Mouse (Mus musculus): ENCODE results near the gene Bhlhe40. TPM values are rescaled to one million over a fixed set of nuclear protein-coding genes. Genes with fewer than 3 reads are reported as not detected.

The Bhlhe40 gene
- polyA plus RNA-seq, 1 experiment from 2014 or later: 2.8 TPM

DNA sequence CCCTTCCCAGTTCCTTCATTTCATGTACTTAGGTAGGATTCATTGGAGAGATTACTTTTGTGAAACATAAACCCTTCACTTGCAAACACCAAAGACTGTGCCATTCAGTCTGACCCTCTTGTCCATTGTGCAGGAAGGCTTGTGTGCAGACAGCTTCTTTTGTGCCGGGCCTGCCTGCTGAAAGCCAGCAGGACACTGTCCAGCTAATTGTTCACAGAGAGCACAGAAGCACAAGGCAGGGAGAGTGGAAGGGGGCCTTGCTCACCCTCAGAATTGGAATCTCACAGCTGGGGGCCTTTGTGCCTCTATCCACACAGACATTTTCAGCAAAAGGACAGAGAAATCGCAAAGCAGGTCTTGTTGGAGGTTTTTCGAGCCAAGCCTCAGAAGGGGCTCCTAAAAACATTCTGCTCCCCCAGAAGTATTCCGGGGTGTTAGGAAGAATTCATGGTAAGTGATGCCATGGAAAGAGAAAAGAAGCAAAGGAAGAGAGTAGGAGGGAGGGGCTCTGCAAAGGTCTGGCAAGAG is 38.0 kb downstream of the Bhlhe40 start:
- no peak for ATAC-seq (ENCODE audit: low read depth)

DNA sequence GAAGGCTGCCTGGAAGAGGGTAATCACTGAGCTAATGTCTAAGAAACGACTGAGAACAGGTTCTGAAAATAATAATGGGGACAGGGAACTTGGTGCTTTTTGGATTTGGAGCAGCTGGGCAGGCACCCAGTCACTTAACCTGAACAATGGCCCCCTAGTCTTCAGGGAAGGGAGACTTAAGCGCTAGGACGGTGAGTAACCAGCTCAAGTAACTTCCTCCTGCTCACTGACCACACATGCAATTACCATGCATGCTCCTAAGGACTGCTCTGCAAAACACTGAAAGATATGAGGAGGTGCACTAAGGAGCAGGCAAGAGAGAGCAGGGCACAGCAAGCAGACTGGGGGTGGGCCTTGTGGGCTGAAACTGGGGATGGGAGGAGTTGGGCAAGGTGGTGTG is 39.2 kb downstream of the Bhlhe40 start:
- Histone ChIP-seq H3K27ac (replicated peaks) (no peak overlapping the region), H3K36me3 (no peaks in the 10 kb centered on the region), H3K4me1 (replicated peaks) (peaks cover 21% of the 10 kb centered on the region), H3K27me3 (no peaks in the 10 kb centered on the region), H3K4me3 (no peak overlapping the region), H3K9me3 (no peaks in the 10 kb centered on the region), H3K4me2 (no peak overlapping the region), H3K9ac (no peak overlapping the region)
- no peak for ATAC-seq (ENCODE audit: low read depth)
- WGBS: 70% methylated on average over 3 of the region's 3 CpGs

More for the DNA sequence above, 38.0 kb downstream of the Bhlhe40 start:
- no peaks in the 10 kb centered on the region for H3K36me3 ChIP-seq
- H3K9me3 ChIP-seq: no peaks in the 10 kb centered on the region
- no peaks in the 10 kb centered on the region for H3K27me3 ChIP-seq
- peaks cover 21% of the 10 kb centered on the region for H3K4me1 ChIP-seq (replicated peaks)
- H3K4me3 ChIP-seq: no peak overlapping the region
- WGBS: 13% methylated on average over 4 of the region's 4 CpGs
- H3K9ac ChIP-seq: no peak overlapping the region
- no peak overlapping the region for H3K4me2 ChIP-seq
- H3K27ac ChIP-seq (replicated peaks): no peak overlapping the region

DNA sequence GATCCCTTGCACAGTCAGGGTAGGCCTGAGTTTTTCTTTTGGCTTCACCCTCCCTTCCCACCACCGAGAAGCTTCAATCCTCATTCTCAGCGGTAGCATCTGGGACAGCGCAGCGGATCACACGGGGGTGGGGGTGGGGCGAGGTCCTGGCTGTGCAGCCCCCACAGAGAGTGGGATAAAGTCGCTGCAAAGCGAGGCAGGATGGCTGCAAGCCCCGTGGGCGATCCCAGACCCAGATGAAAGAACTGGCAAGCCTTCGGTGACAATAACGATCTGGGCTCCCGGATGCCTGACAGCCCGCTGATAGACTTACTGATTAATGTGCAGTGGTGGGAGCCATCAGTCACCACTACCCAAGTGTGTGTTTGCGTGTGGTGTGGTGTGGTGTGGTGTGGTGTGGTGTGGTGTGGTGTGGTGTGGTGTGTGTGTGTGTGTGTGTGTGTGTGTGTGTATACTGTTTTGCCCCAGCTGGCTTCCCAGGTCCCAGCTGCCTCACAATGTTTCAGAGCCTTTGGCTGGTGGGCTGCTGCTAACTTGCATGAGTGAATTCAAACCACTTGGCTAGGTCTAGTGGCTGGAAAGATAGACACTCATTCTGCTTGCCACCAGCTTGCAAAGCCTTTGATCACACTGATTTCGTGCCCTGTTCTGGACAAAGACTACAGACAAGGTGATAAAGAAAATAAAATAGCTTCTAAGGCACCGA is 40.4 kb downstream of the Bhlhe40 start:
- H3K4me1 ChIP-seq (replicated peaks): peaks cover 21% of the 10 kb centered on the region
- H3K4me2 ChIP-seq: peak overlapping the region; percentile 45
- no peak overlapping the region for H3K4me3 ChIP-seq
- peak overlapping the region; percentile 53 for H3K9ac ChIP-seq
- no peaks in the 10 kb centered on the region for H3K9me3 ChIP-seq
- no peak overlapping the region for H3K27ac ChIP-seq (replicated peaks)
- ATAC-seq (ENCODE audit: low read depth): peak; percentile 76
- WGBS: 15% methylated on average over 17 of the region's 17 CpGs
- H3K27me3 ChIP-seq: no peaks in the 10 kb centered on the region
- H3K36me3 ChIP-seq: no peaks in the 10 kb centered on the region

DNA sequence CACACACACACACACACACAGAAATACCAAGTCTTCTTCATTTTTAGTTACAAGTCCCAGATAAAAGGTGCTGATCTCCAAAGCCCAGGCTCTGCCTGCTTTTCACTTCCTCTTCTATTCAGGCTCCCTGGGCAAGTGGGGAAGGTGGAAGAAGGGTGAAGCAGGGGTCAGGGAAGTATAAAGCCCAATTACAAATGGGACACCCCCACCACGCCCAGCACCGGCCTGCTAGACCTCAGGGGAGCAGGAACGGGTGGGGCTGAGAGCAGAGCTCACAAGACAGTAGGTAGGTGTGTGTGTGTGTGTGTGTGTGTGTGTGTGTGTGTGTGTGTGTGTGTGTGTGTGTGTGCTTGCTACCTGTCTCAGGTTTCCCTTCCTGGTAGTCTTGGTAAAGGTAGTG is 42.2 kb downstream of the Bhlhe40 start:
- ATAC-seq (ENCODE audit: low read depth): no peak
- H3K4me3 ChIP-seq: no peak overlapping the region
- H3K9me3 ChIP-seq: no peaks in the 10 kb centered on the region
- H3K4me1 ChIP-seq (replicated peaks): peaks cover 21% of the 10 kb centered on the region
- H3K9ac ChIP-seq: no peak overlapping the region
- no peak overlapping the region for H3K27ac ChIP-seq (replicated peaks)
- no peak overlapping the region for H3K4me2 ChIP-seq
- 27% methylated on average over 3 of the region's 3 CpGs for WGBS
- H3K27me3 ChIP-seq: 0 out of 2 replicates have a peak, but pooled peaks cover 4% of the 10 kb centered on the region
- no peaks in the 10 kb centered on the region for H3K36me3 ChIP-seq

DNA sequence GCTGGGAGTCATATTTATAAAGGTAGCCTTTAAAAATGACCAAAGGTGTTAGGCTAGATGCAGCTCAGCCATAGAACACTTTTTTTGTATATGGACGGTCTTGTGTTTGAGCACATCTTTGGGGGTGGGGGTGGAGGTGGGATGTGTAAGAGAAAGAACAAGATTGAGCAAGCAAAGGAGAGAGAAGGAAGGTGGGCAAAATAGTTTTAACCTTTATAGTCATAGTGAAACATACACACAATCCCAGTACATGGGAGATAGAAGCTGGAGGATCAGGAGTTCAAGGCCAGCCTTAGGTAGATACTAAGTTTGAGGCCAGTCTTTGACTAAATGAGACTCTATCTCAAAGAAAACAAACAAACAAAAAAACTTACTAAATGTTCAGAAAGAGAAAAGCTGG is 42.7 kb downstream of the Bhlhe40 start:
- Histone ChIP-seq H3K4me2 (no peak overlapping the region), H3K9ac (no peak overlapping the region), H3K4me1 (replicated peaks) (peaks cover 19% of the 10 kb centered on the region), H3K36me3 (no peaks in the 10 kb centered on the region), H3K27me3 (0 out of 2 replicates have a peak, but pooled peaks cover 4% of the 10 kb centered on the region), H3K9me3 (no peaks in the 10 kb centered on the region), H3K27ac (replicated peaks) (no peak overlapping the region), H3K4me3 (no peak overlapping the region)
- 93% methylated on average over 1 of the region's 1 CpGs for WGBS
- no peak for ATAC-seq (ENCODE audit: low read depth)

DNA sequence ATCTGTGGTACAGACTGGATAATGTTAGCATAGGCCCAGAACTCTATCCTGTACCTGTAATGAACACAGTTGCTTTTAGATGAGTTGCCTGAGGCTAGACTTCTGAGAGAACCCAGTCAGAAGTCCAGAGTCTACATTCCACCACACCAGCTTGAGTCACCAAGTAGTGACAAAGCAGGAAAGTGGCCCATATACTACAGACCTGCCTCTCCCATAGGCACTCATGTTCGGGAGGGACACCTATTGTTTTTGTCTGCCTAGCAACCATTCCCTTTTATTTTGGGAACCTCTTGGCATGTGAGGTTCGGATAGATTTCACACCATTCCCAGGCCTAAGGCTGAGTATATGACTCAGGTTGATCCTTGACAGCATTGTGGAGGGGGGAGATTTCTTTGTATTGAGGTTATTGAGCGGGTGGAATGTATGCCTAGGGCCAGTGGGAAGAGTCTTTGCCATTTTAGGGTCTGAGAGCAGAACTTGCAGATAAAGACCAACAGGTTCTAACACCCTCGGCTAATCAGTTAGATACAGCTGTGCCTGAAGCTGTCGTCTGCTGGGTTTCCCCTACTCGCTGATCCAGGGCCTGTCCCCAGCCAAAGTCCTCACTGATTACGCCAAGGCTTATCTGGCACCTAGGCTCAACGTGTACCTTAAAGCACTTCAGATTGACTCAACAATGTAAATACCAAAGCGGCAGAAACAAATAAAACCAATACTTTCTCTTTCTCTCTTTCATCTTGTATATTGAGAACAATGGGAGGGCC is 44.1 kb downstream of the Bhlhe40 start:
- no peak overlapping the region for H3K27ac ChIP-seq (replicated peaks)
- no peak overlapping the region for H3K9ac ChIP-seq
- H3K36me3 ChIP-seq: no peaks in the 10 kb centered on the region
- no peak for ATAC-seq (ENCODE audit: low read depth)
- H3K4me3 ChIP-seq: no peak overlapping the region
- no peaks in the 10 kb centered on the region for H3K9me3 ChIP-seq
- H3K27me3 ChIP-seq: 0 out of 2 replicates have a peak, but pooled peaks cover 4% of the 10 kb centered on the region
- H3K4me1 ChIP-seq (replicated peaks): peaks cover 20% of the 10 kb centered on the region
- no peak overlapping the region for H3K4me2 ChIP-seq
- WGBS: 59% methylated on average over 9 of the region's 9 CpGs

DNA sequence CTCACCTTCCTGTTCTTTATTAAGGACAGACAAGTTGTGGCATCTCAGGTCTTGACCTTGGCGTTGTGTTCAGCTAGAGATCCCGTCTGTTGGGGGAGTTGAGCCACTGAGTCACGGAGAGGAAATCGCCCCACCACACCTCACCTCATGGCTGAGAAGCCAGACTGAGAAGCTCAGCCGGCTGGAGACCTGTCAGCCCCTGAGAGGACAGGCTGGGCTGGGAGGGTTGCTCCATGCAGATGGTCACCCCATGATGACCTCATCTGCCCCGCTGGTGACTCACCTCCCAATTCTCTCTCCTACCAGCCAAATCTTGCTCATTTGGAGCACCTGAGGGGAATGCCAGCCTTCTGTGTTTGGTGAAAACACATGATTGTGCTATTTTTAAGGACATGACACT is 45.5 kb downstream of the Bhlhe40 start:
- H3K36me3 ChIP-seq: no peaks in the 10 kb centered on the region
- no peak overlapping the region for H3K4me3 ChIP-seq
- H3K9me3 ChIP-seq: no peaks in the 10 kb centered on the region
- no peak overlapping the region for H3K9ac ChIP-seq
- no peak overlapping the region for H3K4me2 ChIP-seq
- peaks cover 12% of the 10 kb centered on the region for H3K4me1 ChIP-seq (replicated peaks)
- ATAC-seq (ENCODE audit: low read depth): no peak
- 87% methylated on average over 6 of the region's 6 CpGs for WGBS
- H3K27me3 ChIP-seq: 0 out of 2 replicates have a peak, but pooled peaks cover 4% of the 10 kb centered on the region
- no peak overlapping the region for H3K27ac ChIP-seq (replicated peaks)

DNA sequence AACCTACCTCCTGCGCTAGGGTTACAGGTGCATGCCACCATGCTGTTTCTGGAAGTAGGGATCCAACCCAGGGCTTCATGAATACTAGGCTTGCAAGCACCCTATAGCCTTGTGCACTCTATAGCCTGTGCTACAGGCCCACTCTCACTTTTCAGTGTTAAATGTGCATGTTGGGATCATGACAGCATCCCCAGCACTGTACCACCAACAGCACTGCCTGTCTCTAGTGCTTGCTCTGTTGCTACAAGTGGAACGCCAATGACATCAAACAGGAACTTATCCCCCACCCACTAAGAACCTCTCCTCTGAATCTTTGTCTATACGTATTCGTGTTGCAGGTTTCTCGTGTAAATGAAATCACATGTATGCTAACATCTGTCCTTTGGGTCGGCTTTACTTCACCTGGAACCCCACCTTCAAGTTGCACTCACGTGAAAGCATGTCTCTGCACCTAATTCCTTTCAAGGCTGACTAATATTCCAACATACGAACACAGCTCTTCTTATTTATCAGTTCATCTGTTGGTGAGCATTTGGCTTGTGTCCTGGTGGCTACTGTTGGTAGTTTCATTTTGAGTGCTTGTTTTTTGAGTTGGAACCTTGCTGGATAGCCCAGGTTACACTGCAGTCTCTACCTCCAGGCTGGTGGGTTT is 46.7 kb downstream of the Bhlhe40 start:
- no peak for ATAC-seq (ENCODE audit: low read depth)
- Histone ChIP-seq H3K36me3 (no peaks in the 10 kb centered on the region), H3K9me3 (no peaks in the 10 kb centered on the region), H3K4me3 (no peak overlapping the region), H3K27ac (replicated peaks) (no peak overlapping the region), H3K9ac (no peak overlapping the region), H3K4me1 (replicated peaks) (peaks cover 12% of the 10 kb centered on the region), H3K27me3 (0 out of 2 replicates have a peak, but pooled peaks cover 4% of the 10 kb centered on the region), H3K4me2 (no peak overlapping the region)
- WGBS: 92% methylated on average over 8 of the region's 8 CpGs

DNA sequence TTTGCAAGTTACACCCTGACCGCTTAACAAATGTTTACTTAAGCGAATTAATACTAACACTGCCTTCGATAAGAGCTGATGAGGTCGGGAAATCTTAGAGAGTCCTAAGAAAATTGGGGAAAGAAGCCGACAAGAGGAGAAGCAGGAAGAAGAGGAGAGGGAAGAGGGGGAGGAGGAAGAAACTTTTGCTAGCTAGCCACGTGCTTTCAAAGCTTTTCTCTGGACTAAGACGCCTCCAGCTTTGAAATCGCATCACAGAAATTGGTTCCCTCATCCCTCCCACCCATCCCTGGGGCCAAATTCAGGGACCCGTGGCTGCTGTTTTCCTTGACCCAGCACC is 48.7 kb downstream of the Bhlhe40 start:
- H3K9ac ChIP-seq: peak overlapping the region; percentile 65
- H3K36me3 ChIP-seq: no peaks in the 10 kb centered on the region
- peaks cover 12% of the 10 kb centered on the region for H3K4me1 ChIP-seq (replicated peaks)
- peak overlapping the region; percentile 47 for H3K4me3 ChIP-seq
- H3K27me3 ChIP-seq: 0 out of 2 replicates have a peak, but pooled peaks cover 4% of the 10 kb centered on the region
- H3K9me3 ChIP-seq: no peaks in the 10 kb centered on the region
- no peak overlapping the region for H3K27ac ChIP-seq (replicated peaks)
- ATAC-seq (ENCODE audit: low read depth): no peak
- WGBS: 17% methylated on average over 9 of the region's 9 CpGs
- peak overlapping the region; percentile 95 for H3K4me2 ChIP-seq

DNA sequence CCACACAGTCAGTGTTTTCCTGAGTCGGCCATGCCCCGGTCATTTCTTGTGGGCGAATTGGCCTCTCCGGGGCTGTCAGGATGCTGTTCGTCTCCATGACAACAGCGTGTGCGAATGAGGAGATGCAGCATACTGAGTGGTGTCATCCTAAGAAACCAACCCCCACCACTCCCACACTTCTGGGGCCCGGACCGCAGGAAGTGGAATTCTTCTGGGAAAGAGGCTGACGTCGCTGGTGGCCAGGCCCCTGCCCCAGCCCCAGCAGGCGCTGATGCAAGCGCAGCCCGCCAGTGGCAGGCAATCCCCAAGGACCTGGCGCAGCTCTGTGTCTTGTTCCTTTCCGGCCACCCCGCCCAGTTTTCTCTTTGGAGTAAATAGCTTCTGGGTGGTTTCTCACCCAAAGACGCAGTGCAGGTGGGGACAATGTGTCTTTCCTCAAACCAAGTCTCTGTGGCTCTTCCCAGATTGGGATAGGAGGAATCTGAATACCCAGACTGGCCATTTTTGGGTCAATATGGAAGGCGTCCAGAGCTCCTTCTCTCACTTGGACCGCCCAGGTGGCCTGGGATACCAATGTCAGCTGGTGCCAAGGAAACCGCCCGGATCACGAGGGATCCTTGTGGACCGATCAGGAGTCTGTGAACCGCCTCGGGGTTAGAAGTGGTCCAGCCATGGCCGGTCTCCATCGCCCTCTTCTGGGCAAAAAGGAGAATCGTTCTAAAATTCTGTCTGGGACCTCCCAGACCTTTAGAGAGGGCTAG is 49.2 kb downstream of the Bhlhe40 start:
- H3K4me3 ChIP-seq: peak overlapping the region; percentile 47
- ATAC-seq (ENCODE audit: low read depth): peak; percentile 95
- H3K27ac ChIP-seq (replicated peaks): peak overlapping the region; percentile 62; the same call in 1 of the 2 replicates
- peaks cover 12% of the 10 kb centered on the region for H3K4me1 ChIP-seq (replicated peaks)
- peak overlapping the region; percentile 65 for H3K9ac ChIP-seq
- under 1% methylated on average over 29 of the region's 29 CpGs for WGBS
- 0 out of 2 replicates have a peak, but pooled peaks cover 4% of the 10 kb centered on the region for H3K27me3 ChIP-seq
- no peaks in the 10 kb centered on the region for H3K36me3 ChIP-seq
- peak overlapping the region; percentile 95 for H3K4me2 ChIP-seq
- no peaks in the 10 kb centered on the region for H3K9me3 ChIP-seq

DNA sequence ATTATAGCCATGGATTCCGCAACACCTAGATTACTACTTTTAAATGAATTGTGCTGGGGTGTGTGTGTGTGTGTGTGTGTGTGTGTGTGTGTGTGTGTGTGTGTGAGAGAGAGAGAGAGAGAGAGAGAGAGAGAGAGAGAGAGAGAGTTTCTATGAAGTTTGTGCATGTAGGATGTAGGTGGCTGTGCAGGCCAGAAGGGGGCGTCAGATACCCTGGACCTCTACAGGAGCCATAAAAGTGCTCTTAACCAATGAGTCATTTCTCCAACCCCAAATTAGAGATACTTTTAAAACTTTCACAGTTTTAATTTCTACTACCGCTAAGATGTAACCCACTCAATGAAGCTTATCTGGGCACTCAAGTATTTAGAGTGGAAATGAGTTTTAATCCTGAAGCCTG is 50.2 kb downstream of the Bhlhe40 start:
- Histone ChIP-seq H3K9me3 (no peaks in the 10 kb centered on the region), H3K4me3 (no peak overlapping the region), H3K9ac (no peak overlapping the region), H3K4me2 (no peak overlapping the region), H3K4me1 (replicated peaks) (peaks cover 12% of the 10 kb centered on the region), H3K27ac (replicated peaks) (no peak overlapping the region), H3K27me3 (0 out of 2 replicates have a peak, but pooled peaks cover 4% of the 10 kb centered on the region), H3K36me3 (no peaks in the 10 kb centered on the region)
- ATAC-seq (ENCODE audit: low read depth): no peak
- WGBS: 82% methylated on average over 3 of the region's 3 CpGs

Data from neural tube, embryonic 13.5 days (tissue).